Mouse (Mus musculus) adipose tissue, adult 10 weeks (tissue): ENCODE measurements around the gene Gm5901. TPM values are rescaled to one million over a fixed set of nuclear protein-coding genes. Genes with fewer than 3 reads are reported as not detected.

ENCODE experiments used
- polyA plus RNA-seq: library from polyadenylated mRNA; stranded (reverse); fragments of 350-450 nt; fragmentation: Illumina TruSeq; extraction: RNeasy Lipid Tissue Mini Kit (QIAGEN cat#74804); gene quantifications from one replicate; pipeline ENCODE4 v1.2.3, GENCODE M21; 2014; ENCODE audit warnings: low read depth, low replicate concordance

The Gm5901 gene
- 4.3 TPM for polyA plus RNA-seq

GRCm38 (mm10) chr7:105374866-105375265, at the start of gene Gm5901:
Gm5901 (plus strand) TSS chr7:105375038.

GRCm38 (mm10) chr7:105334004-105334403, 40.8 kb upstream of the Gm5901 start, which contains the start of gene Olfr690:
Olfr690 (minus strand) TSS chr7:105334104.

GRCm38 (mm10) chr7:105342170-105342569, 32.7 kb upstream of the Gm5901 start, which contains the start of gene Olfr691:
Olfr691 (minus strand) TSS chr7:105342270.

GRCm38 (mm10) chr7:105367930-105368329, 6.9 kb upstream of the Gm5901 start, which contains the start of gene Olfr692:
Olfr692 (plus strand) TSS chr7:105368230.

GRCm38 (mm10) chr7:105399935-105400624, 25.2 kb downstream of the Gm5901 start, which contains the start of gene Fam160a2:
Fam160a2 (minus strand) TSS chr7:105400054.

GRCm38 (mm10) chr7:105404268-105404667, 29.4 kb downstream of the Gm5901 start, which contains the start of gene Cnga4:
Cnga4 (plus strand) TSS chr7:105404568.

GRCm38 (mm10) chr7:105425424-105426043, 50.7 kb downstream of the Gm5901 start, which contains the start of gene Cckbr:
Cckbr (plus strand) TSS chr7:105425731.

Other genes starting within 250 kb of the Gm5901 start
- gene Olfr683, start 228.0 kb upstream of the Gm5901 start, polyA plus RNA-seq: not detected
- not detected for gene Olfr684, start 211.4 kb upstream of the Gm5901 start, polyA plus RNA-seq
- gene Olfr685, start 189.0 kb upstream of the Gm5901 start, polyA plus RNA-seq: not detected
- gene Olfr686, start 167.6 kb upstream of the Gm5901 start, polyA plus RNA-seq: not detected
- not detected for gene Olfr688, start 86.9 kb upstream of the Gm5901 start, polyA plus RNA-seq
- gene Olfr689, start 63.9 kb upstream of the Gm5901 start, polyA plus RNA-seq: not detected
- gene Olfr690, start 40.9 kb upstream of the Gm5901 start, polyA plus RNA-seq: not detected
- not detected for gene Olfr691, start 32.8 kb upstream of the Gm5901 start, polyA plus RNA-seq
- not detected for gene Olfr692, start 6.8 kb upstream of the Gm5901 start, polyA plus RNA-seq
- gene Fam160a2, start 25.0 kb downstream of the Gm5901 start, polyA plus RNA-seq: 29.8 TPM
- 0.62 TPM for gene Cnga4, start 29.5 kb downstream of the Gm5901 start, polyA plus RNA-seq
- 0.45 TPM for gene Cckbr, start 50.7 kb downstream of the Gm5901 start, polyA plus RNA-seq
- 105 TPM for gene Cavin3, start 107.3 kb downstream of the Gm5901 start, polyA plus RNA-seq
- gene Smpd1, start 179.3 kb downstream of the Gm5901 start, polyA plus RNA-seq: 58.4 TPM
- 9.9 TPM for gene Apbb1, start 206.6 kb downstream of the Gm5901 start, polyA plus RNA-seq
- gene Hpx, start 225.1 kb downstream of the Gm5901 start, polyA plus RNA-seq: 1.1 TPM